Mouse (Mus musculus): ENCODE results near the gene Pros1. TPM values are rescaled to one million over a fixed set of nuclear protein-coding genes. Genes with fewer than 3 reads are reported as not detected.

Pros1 gene
- total RNA-seq, 2 experiments from 2014 or later, result 4.9 to 7.2 TPM

Small RNA genes lying within 50 kb of the gene (microRNA-seq; reads per million reads assigned to microRNA genes)
- not detected for gene Gm25986

Other genes starting within 250 kb of the Pros1 start
- 1 to 10 TPM; 4.5 to 5.6 TPM for gene Nsun3, start 67.5 kb upstream of the Pros1 start, total RNA-seq (2021)
- not detected for gene Stx19, start 39.6 kb upstream of the Pros1 start, total RNA-seq (2021)
- gene Arl13b, start 7.3 kb upstream of the Pros1 start, total RNA-seq (2021), result 1 to 10 TPM; 3.1 to 4.3 TPM